Mouse (Mus musculus) heart, postnatal 25 days (tissue): Measurements from ENCODE around the gene Vps4b. TPM values are rescaled to one million over a fixed set of nuclear protein-coding genes. Genes with fewer than 3 reads are reported as not detected.

Experiments
- DNase-seq: peaks from one replicate; pipeline ENCODE4 v3.0.0; 2022; ENCODE audit warnings: low spot score
- intact Hi-C: fragments of 180-260 bp; cut with DNase I; formaldehyde crosslinking; loops from one replicate; pipeline ENCODE4 v1.15.1; 2025
- total RNA-seq, 2 experiments: library from RNA; stranded (reverse); gene quantifications; 2 replicates each; pipeline ENCODE4 v1.2.3; 2021

The Vps4b gene
- total RNA-seq, result 10 to 100 TPM; 27.6 to 31.6 TPM

DNA sequence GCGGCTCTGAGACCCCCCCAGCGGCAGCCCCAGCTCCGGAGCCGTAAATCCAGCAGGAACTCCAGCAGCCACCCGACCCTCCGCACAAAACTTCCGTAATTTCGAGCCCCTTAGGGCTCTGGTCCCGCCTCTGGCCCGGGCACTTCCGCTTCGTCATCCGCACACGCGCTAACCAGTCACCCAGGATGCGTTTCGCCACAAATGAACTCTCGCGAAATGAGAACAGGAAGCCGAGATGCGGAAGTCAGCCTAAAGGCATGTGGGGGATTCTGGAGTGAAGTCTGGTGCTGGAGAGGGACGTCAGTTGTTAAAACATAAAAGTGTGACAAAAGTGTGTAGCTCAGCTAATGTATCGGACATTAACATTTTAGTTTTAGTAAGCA lies at the start of gene Vps4b:
TSS of gene Vps4b (minus strand) at position 187 of the 383 bp plus-strand sequence.
- intact Hi-C loops, result loop anchor here (1.0 kb wide), 1 partner anchor 35 kb away; no protein-coding TSS in a partner anchor

GRCm38 (mm10) chr1:106828784-106829183 lies 32.3 kb upstream of the Vps4b start:
- intact Hi-C loops, result no loop called here
- DNase-seq, result no peak

More for the DNA sequence above, at the start of gene Vps4b:
- DNase-seq, result peak; percentile 87

- intact Hi-C loops, result no loop called here
- DNase-seq, result no peak
These were observed 25.8 kb upstream of the Vps4b start for GRCm38 (mm10) chr1:106822297-106822696.

GRCm38 (mm10) chr1:106818323-106818722 lies 21.8 kb upstream of the Vps4b start:
- intact Hi-C loops, result loop anchor here (5.0 to 10.0 kb wide), 3 partner anchors 81 to 306 kb away; no protein-coding TSS in a partner anchor
- DNase-seq, result no peak

GRCm38 (mm10) chr1:106816766-106817165 lies 20.2 kb upstream of the Vps4b start:
- no peak for DNase-seq
- intact Hi-C loops, result loop anchor here (2.0 to 10.0 kb wide), 4 partner anchors 79 to 392 kb away; no protein-coding TSS in a partner anchor

DNA sequence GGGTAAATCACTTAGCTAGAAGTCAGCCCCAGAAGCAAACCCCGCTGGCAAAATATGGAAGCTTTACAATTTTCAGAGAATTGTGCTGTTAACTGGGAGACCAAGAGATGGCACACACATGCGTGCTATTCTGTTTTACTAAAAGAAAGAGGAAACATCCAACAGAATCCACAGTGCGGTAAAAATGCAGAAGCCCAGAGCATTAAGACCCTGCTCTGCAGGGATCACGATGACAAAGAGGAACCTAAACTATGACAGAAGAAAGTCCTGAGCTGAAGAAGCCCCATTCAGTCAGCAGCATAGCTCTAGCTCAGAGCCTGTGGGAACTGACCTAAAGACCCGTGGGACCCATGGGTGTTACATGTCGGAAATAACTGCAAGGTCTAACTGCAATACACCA lies 18.7 kb upstream of the Vps4b start:
- intact Hi-C loops, result loop anchor here (5.0 to 10.0 kb wide), 3 partner anchors 78 to 303 kb away; no protein-coding TSS in a partner anchor
- no peak for DNase-seq

- intact Hi-C loops, result loop anchor here (5.0 to 10.0 kb wide), 3 partner anchors 78 to 303 kb away; no protein-coding TSS in a partner anchor
These were observed 18.3 kb upstream of the Vps4b start for GRCm38 (mm10) chr1:106814864-106815263.

DNA sequence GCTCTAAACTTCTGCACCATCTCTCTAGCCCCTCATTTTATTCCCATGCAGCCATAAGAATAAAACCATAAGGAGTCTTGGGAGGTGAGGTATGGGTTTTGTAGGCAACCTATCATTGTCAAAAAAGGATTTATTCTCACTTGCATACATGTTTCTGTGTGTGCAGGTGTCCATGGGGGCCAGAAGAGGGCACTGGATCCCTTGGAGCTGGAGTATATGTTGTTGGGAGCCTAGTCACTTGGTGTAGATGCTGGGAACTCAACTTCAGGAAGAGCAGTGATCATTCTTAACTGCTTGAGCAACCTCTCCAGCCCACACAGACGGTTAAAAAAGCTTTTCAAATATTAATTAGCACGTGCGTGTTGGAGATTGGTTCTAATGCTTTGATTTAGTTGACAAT lies 3.4 kb upstream of the Vps4b start:
- intact Hi-C loops, result no loop called here
- no peak for DNase-seq

More at GRCm38 (mm10) chr1:106814864-106815263, 18.3 kb upstream of the Vps4b start:
- DNase-seq, result no peak

GRCm38 (mm10) chr1:106799406-106799805 lies 2.9 kb upstream of the Vps4b start:
- no peak for DNase-seq
- intact Hi-C loops, result no loop called here

DNA sequence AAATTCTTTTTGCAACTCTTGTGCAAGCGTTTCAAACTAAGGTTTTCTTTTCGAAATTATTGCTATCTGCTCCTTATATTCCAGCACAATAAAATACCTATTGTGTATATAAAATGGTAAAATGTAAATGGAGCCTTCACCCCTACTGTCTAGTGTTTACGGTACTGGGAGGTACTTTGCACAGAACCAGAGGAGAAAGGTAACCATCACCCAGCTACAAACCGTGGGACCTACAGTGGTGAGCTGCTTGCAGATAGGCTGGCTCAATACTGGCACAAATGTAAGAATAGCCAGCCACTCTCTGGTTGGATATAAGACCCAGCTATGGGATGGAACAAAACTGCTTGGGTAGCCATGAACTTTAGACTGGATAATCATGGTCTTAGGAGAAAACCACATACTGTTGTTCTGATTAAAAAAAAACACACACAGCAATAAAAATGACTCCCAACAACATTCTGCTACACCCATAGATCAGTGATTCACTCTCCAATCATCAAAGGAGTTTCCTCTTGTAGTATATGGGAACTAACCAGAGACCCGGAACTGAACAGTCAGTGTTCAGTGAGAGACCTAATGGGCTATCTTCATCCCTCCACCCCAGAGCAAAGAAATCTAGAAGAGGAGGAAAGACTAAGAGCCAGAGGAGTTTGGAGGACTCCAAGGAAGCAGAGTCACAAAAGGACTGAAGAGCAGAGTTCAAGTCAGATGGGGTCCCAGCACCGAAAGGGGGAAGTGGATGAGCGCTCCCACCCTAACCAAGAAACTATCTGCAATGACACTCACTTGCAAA lies 655 bp upstream of the Vps4b start:
- DNase-seq, result no peak
- intact Hi-C loops, result loop anchor here (1.0 kb wide), 1 partner anchor 36 kb away; no protein-coding TSS in a partner anchor

DNA sequence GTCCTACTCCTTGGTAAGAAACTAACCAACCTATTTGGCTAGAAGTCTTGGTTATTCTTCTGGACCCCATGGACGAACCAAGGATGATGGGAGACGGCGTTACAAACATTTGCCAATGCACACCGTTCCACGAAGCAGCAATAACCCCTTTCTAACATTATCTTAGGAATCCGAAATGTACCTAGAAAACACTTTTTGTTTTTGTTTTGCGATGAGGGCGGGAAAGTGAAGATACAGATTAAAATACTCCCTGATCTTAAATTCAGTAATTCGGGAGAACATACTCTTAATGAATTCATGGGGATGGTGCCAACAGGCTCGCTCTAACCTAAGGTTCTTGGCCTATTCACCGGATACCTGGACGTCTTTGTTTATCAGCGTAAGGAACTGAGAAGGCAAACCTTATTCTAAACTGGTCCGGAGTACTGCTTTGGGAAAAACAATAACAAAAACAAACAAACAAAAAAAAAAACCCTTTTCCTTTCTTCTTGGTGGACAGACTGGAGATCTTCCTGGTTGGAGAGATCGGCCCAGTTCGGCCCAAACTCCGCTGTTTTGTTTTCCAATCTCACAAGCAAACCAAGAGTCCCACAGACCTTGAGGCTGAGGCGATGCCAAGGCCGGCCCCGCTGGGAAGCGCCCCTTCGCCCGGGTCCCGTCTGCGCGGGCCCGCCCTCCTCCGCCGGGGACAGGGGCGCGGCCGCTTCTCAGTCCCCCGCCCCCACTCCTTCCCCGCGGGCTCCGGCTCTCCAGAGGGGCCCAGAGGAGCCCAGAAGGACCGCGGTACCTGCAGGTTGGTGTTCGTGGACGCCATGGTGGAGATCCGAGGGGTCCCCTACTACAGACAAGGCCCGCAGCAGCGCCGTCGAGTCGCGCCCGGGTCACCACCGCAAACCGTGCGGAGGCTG lies 640 bp downstream of the Vps4b start:
- intact Hi-C loops, result loop anchor here (1.0 kb wide), 1 partner anchor 35 kb away; no protein-coding TSS in a partner anchor
- DNase-seq, result no peak

DNA sequence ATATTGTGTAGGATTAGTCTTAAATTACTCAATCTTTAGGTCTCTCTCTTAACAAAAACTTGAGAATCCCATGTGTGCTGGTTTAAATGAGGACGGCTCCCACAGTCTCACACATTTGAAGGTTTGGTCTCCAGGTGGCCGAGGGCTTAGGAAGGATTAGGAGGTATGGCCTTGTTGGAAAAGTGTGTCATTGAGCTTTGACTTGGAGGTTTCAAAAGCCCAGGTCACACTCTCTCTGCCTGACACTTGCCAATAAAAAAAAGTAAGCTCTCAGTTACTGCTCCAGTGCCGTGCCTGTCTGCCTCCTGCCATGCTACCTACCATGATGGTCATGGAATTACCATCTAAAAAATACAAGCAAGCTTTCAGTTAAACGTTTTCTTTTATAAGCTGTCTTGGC lies 21.6 kb downstream of the Vps4b start:
- intact Hi-C loops, result no loop called here
- no peak for DNase-seq

DNA sequence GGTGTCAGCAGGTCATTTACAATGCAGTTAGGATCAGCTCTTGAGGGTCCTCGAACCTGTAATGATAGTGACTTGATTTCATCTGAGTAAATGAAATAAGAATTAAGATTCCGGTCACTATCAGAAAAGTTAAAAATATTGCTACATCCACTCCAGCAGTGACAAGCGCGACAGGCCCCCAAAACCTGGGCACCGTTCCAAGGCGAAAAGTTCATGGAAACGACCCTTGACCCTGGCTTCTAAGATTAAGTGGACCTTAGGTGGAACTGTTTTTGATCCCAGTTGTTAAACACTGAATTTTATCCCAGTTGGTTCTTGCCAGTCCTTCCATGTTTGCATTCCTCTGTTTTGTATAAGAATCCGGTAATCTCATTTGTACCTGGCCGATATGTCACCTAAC lies 22.4 kb downstream of the Vps4b start:
- DNase-seq, result no peak
- intact Hi-C loops, result no loop called here

GRCm38 (mm10) chr1:106768773-106769172 lies 27.8 kb downstream of the Vps4b start:
- DNase-seq, result no peak
- intact Hi-C loops, result no loop called here

- DNase-seq, result no peak
- intact Hi-C loops, result no loop called here
These were observed 30.8 kb downstream of the Vps4b start for GRCm38 (mm10) chr1:106765771-106766170.

DNA sequence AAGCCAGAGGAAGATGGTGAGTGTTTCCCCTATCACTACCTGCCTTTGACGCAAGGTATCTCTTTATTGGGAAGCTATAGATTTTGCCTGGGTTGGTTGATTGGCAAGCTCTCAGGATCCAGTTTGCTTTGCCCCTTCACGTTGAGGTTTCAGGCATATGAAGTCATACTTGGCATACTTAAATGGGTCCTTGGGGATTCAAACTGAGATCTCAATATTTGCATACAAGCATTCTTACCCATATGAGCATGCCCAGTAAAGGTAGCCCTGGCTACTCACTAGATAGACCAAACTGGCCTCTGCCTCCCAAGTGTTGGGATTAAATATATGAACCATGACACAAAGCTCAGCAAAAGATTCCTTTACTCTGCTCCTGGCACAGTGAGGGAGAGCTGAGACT lies 31.7 kb downstream of the Vps4b start:
- DNase-seq, result no peak
- intact Hi-C loops, result no loop called here

GRCm38 (mm10) chr1:106764281-106764680 lies 32.2 kb downstream of the Vps4b start:
- DNase-seq, result no peak
- intact Hi-C loops, result no loop called here

- intact Hi-C loops, result loop anchor here (1.0 kb wide), 1 partner anchor 36 kb away; the partner anchor contains the start of gene Vps4b
These were observed 35.8 kb downstream of the Vps4b start for GRCm38 (mm10) chr1:106760750-106761149.

DNA sequence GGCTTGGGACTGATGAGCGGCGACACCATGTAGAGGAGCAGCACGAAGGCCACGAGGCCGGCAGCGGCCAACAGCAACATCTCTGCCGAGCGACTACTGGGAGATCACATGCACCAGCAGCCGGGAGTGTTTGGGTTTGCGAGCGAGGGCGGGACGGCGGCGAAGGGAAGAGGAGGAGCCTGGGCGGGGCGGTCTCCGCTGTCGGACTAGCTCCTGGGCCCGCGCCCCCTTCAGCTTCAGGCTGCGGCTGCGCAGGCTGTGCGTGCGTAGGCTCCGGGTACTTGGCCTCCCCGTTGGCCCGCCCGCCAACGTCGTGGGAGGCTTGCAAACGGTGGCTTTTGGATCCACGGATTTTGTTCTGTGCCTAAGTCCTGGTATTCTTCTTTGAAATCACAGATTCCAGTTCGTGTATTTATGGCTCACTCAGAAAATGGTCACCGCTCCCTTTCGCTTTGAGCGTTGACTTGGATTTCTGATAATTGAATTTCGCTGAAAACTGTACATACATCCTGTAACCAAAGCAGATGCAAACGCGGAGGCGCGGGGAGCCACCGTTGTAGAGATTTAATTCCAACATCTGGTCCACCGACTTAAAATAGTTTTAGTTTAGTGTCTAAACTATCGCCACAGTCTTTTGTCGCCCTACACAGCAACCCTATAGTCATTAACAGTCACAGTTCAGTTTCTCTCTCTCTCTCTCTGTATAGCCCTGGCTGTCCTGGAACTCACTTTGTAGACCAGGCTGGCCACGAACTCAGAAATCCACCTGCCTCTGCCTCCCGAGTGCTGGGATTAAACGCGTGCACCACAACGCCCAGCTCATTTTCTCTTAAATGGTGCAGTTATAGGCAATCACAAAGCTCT lies 36.7 kb downstream of the Vps4b start, which contains the start of gene Kdsr:
TSS of gene Kdsr (minus strand) at position 156 of the 864 bp plus-strand sequence.
- intact Hi-C loops, result no loop called here
- DNase-seq, result peak; percentile 96

More at GRCm38 (mm10) chr1:106760750-106761149, 35.8 kb downstream of the Vps4b start:
- no peak for DNase-seq
